Mouse (Mus musculus): ENCODE measurements at regions not wholly inside any gene's neighbourhood (a gene's known extent, or its start where the extent isn't known, plus 50 kb on each side); places are given as distances from the start of the nearest gene placed in this dataset.
A peak's percentile ranks its signal among the peaks of the same experiment; 100 is the strongest.

- TF ChIP-seq POLR2AphosphoS2 (IDR thresholded peaks at IDR 0.05; ENCODE audit: low read length) (no peak), CHD2 (IDR thresholded peaks at IDR 0.05; ENCODE audit: low read length) (no peak), USF1 (IDR thresholded peaks at IDR 0.05; ENCODE audit: low read depth, low read length) (no peak), ZKSCAN1 (IDR thresholded peaks at IDR 0.05; ENCODE audit: low read depth, low read length) (no peak), CTCF (IDR thresholded peaks at IDR 0.05 in 2 of 3, conservative IDR thresholded peaks at IDR 0.05 in 1 of 3; ENCODE audit: control insufficient read depth in 1 of 3, insufficient read depth in 1 of 3, low read depth in 2 of 3, low read length in 3 of 3, poor library complexity in 1 of 3, severe bottlenecking in 1 of 3) (no peak), MEF2A (IDR thresholded peaks at IDR 0.05; ENCODE audit: extremely low read depth, insufficient replicate concordance, low read depth, low read length, poor library complexity, severe bottlenecking) (no peak), E2F4 (IDR thresholded peaks at IDR 0.05; ENCODE audit: borderline replicate concordance, low read depth, low read length) (no peak)
- no peak for DNase-seq (ENCODE audit: low read depth, low spot score)
- H3K27ac ChIP-seq (ENCODE audit: control insufficient read depth, low read depth, low read length): no peak overlapping the region
- H3K27me3 ChIP-seq (ENCODE audit: control insufficient read depth in 1 of 2, insufficient read depth in 2 of 2, low read length in 2 of 2): no peaks in the 10 kb centered on the region
- no peak overlapping the region for H3K4me3 ChIP-seq (ENCODE audit: control insufficient read depth in 1 of 2, insufficient read depth in 1 of 2, low read depth in 2 of 2, low read length in 2 of 2)
- no peaks in the 10 kb centered on the region for H3K4me1 ChIP-seq (ENCODE audit: control insufficient read depth in 1 of 2, insufficient read depth in 2 of 2, low read length in 2 of 2)
- H3K79me2 ChIP-seq (ENCODE audit: control insufficient read depth, insufficient read depth, low read length, poor library complexity): no peaks in the 10 kb centered on the region
- no peaks in the 10 kb centered on the region for H3K36me3 ChIP-seq (ENCODE audit: control insufficient read depth in 1 of 2, insufficient read depth in 2 of 2, low read length in 2 of 2)
- H3K9ac ChIP-seq (ENCODE audit: control insufficient read depth, low read depth, low read length, poor library complexity, severe bottlenecking): no peak overlapping the region
- no peaks in the 10 kb centered on the region for H3K9me3 ChIP-seq (replicated peaks; ENCODE audit: insufficient read depth, low read length)
Observed at GRCm38 (mm10) chr4:33705722-33706121, 218.7 kb upstream of the Cnr1 start.

- Histone ChIP-seq H3K9ac (ENCODE audit: control insufficient read depth, low read depth, low read length, poor library complexity, severe bottlenecking) (no peak overlapping the region), H3K27me3 (ENCODE audit: control insufficient read depth in 1 of 2, insufficient read depth in 2 of 2, low read length in 2 of 2) (no peaks in the 10 kb centered on the region), H3K36me3 (ENCODE audit: control insufficient read depth in 1 of 2, insufficient read depth in 2 of 2, low read length in 2 of 2) (no peaks in the 10 kb centered on the region), H3K9me3 (replicated peaks; ENCODE audit: insufficient read depth, low read length) (no peaks in the 10 kb centered on the region), H3K4me3 (ENCODE audit: control insufficient read depth in 1 of 2, insufficient read depth in 1 of 2, low read depth in 2 of 2, low read length in 2 of 2) (no peak overlapping the region), H3K4me1 (ENCODE audit: control insufficient read depth in 1 of 2, insufficient read depth in 2 of 2, low read length in 2 of 2) (no peaks in the 10 kb centered on the region), H3K27ac (ENCODE audit: control insufficient read depth, low read depth, low read length) (no peak overlapping the region), H3K79me2 (ENCODE audit: control insufficient read depth, insufficient read depth, low read length, poor library complexity) (no peaks in the 10 kb centered on the region)
- DNase-seq (ENCODE audit: low read depth, low spot score): peak; percentile 8
- TF ChIP-seq UBTF (IDR thresholded peaks at IDR 0.05; ENCODE audit: borderline replicate concordance, insufficient read depth, low read depth, low read length) (no peak), MXI1 (IDR thresholded peaks at IDR 0.05; ENCODE audit: low read depth, low read length) (no peak), SMC3 (IDR thresholded peaks at IDR 0.05; ENCODE audit: low read depth, low read length) (peak; percentile 56), RAD21 (IDR thresholded peaks at IDR 0.05; ENCODE audit: low read depth, low read length) (peak; percentile 31), CTCF (IDR thresholded peaks at IDR 0.05 in 2 of 3, conservative IDR thresholded peaks at IDR 0.05 in 1 of 3; ENCODE audit: control insufficient read depth in 1 of 3, insufficient read depth in 1 of 3, low read depth in 2 of 3, low read length in 3 of 3, poor library complexity in 1 of 3, severe bottlenecking in 1 of 3) (peak; percentile 40 to 70 (median 42)), MAFK (IDR thresholded peaks at IDR 0.05; ENCODE audit: borderline replicate concordance, low read depth, low read length) (no peak), HCFC1 (IDR thresholded peaks at IDR 0.05; ENCODE audit: low read depth, low read length) (no peak)
Observed at GRCm38 (mm10) chr4:33706785-33707184, 217.6 kb upstream of the Cnr1 start.

GRCm38 (mm10) chr4:33716475-33717117, 207.8 kb upstream of the Cnr1 start:
- Histone ChIP-seq H3K27ac (ENCODE audit: control insufficient read depth, low read depth, low read length) (no peak overlapping the region), H3K9ac (ENCODE audit: control insufficient read depth, low read depth, low read length, poor library complexity, severe bottlenecking) (no peak overlapping the region), H3K4me3 (ENCODE audit: control insufficient read depth in 1 of 2, insufficient read depth in 1 of 2, low read depth in 2 of 2, low read length in 2 of 2) (no peak overlapping the region), H3K9me3 (replicated peaks; ENCODE audit: insufficient read depth, low read length) (no peaks in the 10 kb centered on the region), H3K79me2 (ENCODE audit: control insufficient read depth, insufficient read depth, low read length, poor library complexity) (no peaks in the 10 kb centered on the region), H3K36me3 (ENCODE audit: control insufficient read depth in 1 of 2, insufficient read depth in 2 of 2, low read length in 2 of 2) (no peaks in the 10 kb centered on the region), H3K4me1 (ENCODE audit: control insufficient read depth in 1 of 2, insufficient read depth in 2 of 2, low read length in 2 of 2) (no peaks in the 10 kb centered on the region), H3K27me3 (ENCODE audit: control insufficient read depth in 1 of 2, insufficient read depth in 2 of 2, low read length in 2 of 2) (peaks cover 0 to 2% of the 10 kb centered on the region in 2 experiments; a peak in 1 of 4 replicates)
- TF ChIP-seq MAFK (IDR thresholded peaks at IDR 0.05; ENCODE audit: borderline replicate concordance, low read depth, low read length) (no peak), GABPA (IDR thresholded peaks at IDR 0.05; ENCODE audit: low read depth, low read length) (no peak), ZC3H11A (IDR thresholded peaks at IDR 0.05; ENCODE audit: low read depth, low read length) (no peak), CHD1 (IDR thresholded peaks at IDR 0.05; ENCODE audit: low read depth, low read length) (no peak), EP300 (IDR thresholded peaks at IDR 0.05; ENCODE audit: low read depth in 1 of 2, low read length in 2 of 2) (no peak), MYB (IDR thresholded peaks at IDR 0.05; ENCODE audit: low read depth, low read length) (no peak), TAL1 (IDR thresholded peaks at IDR 0.05; ENCODE audit: low read length) (no peak), UBTF (IDR thresholded peaks at IDR 0.05; ENCODE audit: borderline replicate concordance, insufficient read depth, low read depth, low read length) (no peak), JUND (IDR thresholded peaks at IDR 0.05; ENCODE audit: low read depth, low read length) (no peak), CTCF (IDR thresholded peaks at IDR 0.05 in 2 of 3, conservative IDR thresholded peaks at IDR 0.05 in 1 of 3; ENCODE audit: control insufficient read depth in 1 of 3, insufficient read depth in 1 of 3, low read depth in 2 of 3, low read length in 3 of 3, poor library complexity in 1 of 3, severe bottlenecking in 1 of 3) (no peak), MYC (IDR thresholded peaks at IDR 0.05; ENCODE audit: low read depth, low read length) (no peak), MAX (IDR thresholded peaks at IDR 0.05; ENCODE audit: low read length) (no peak)
- no peak for DNase-seq (ENCODE audit: low read depth, low spot score)
